Mouse (Mus musculus): ENCODE measurements around the gene Dmbx1.

Dmbx1 gene

DNA sequence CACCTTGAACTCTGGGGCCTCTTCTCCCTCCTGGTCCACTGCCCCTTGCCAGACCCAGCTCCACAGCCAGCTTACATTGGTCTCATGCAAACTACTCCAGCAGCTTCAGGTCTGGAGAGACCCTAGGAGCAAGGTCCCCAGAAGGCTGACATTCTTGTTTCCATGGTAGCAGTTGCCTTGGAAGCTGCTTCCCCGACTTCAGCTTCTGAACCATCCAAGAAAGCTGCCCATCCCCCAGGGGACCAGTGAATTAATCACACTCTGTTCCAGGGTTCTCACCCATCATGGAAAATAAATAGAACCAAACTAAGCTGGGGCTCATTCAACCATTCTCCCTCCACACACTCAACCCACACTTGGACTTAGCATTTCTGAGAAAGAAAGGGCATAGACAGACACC is 58.5 kb downstream of the Dmbx1 start:
- ChIA-PET CTCF (interaction anchor here in 1 of 4 experiments (1.3 kb wide), 1 partner anchor 104 kb away, joined by 4 read pairs; no protein-coding TSS in a partner anchor), POLR2A (interaction anchor here in 2 of 4 experiments (0.8 to 2.4 kb wide), 7 partner anchors 8 to 96 kb away, joined by 3 to 9 read pairs (median 4); partner anchors contain the start of gene Mknk1 (in 1 of the 2))

GRCm38 (mm10) chr4:115878828-115879227 is 60.9 kb downstream of the Dmbx1 start:
- POLR2A ChIA-PET, result interaction anchor here in 3 of 4 experiments (0.6 to 2.5 kb wide), 8 partner anchors 10 to 175 kb away, joined by 3 to 8 read pairs (median 4); partner anchors contain the start of genes Mknk1 (in 2 of the 3), Atpaf1 (in 1 of the 3) and Nsun4 (in 1 of the 3)

GRCm38 (mm10) chr4:115878216-115878678 is 61.5 kb downstream of the Dmbx1 start:
- ChIA-PET POLR2A (interaction anchor here in 3 of 4 experiments (0.6 to 2.5 kb wide), 9 partner anchors 9 to 175 kb away, joined by 3 to 8 read pairs (median 5); partner anchors contain the start of genes Mknk1 (in 3 of the 3), Atpaf1 (in 1 of the 3) and Nsun4 (in 1 of the 3)), CTCF (interaction anchor here in 2 of 4 experiments (0.6 to 1.4 kb wide), 7 partner anchors 13 to 169 kb away, joined by 3 read pairs; no protein-coding TSS in a partner anchor)

More at GRCm38 (mm10) chr4:115878828-115879227, 60.9 kb downstream of the Dmbx1 start:
- CTCF ChIA-PET, result interaction anchor here in 3 of 4 experiments (0.6 to 1.2 kb wide), 6 partner anchors 16 to 125 kb away, joined by 3 to 6 read pairs (median 3); no protein-coding TSS in a partner anchor

GRCm38 (mm10) chr4:115873231-115873630 is 66.5 kb downstream of the Dmbx1 start:
- CTCF ChIA-PET, result interaction anchor here in 1 of 4 experiments (0.7 kb wide), 2 partner anchors 107 to 163 kb away, joined by 3 read pairs; no protein-coding TSS in a partner anchor
- POLR2A ChIA-PET, result interaction anchor here in 3 of 4 experiments (0.7 to 2.0 kb wide), 10 partner anchors 10 to 180 kb away, joined by 3 to 9 read pairs (median 4); partner anchors contain the start of genes Efcab14 (in 1 of the 3), Mknk1 (in 1 of the 3), Mob3c (in 1 of the 3) and Nsun4 (in 1 of the 3)

- CTCF ChIA-PET, result interaction anchor here in 3 of 4 experiments (0.5 to 1.3 kb wide), 5 partner anchors 135 to 773 kb away, joined by 3 to 5 read pairs (median 4); no protein-coding TSS in a partner anchor
- POLR2A ChIA-PET, result interaction anchor here in 3 of 4 experiments (0.6 to 1.7 kb wide), 9 partner anchors 8 to 1230 kb away, joined by 3 to 5 read pairs (median 3); partner anchors contain the start of gene Mknk1 (in 2 of the 3)
Measured at GRCm38 (mm10) chr4:115869512-115870210, 70.1 kb downstream of the Dmbx1 start.

Data from embryonic stem cell, embryonic (primary cell).